Mouse (Mus musculus) neural tube, embryonic 14.5 days (tissue): ENCODE data around the gene Tmc7. TPM values are rescaled to one million over a fixed set of nuclear protein-coding genes. Genes with fewer than 3 reads are reported as not detected.

Experiments
- ATAC-seq: fragments of 200-750 bp; cut with Nextera tagmentation; 2 replicates; pipeline ENCODE4 v1.8.0; 2017; ENCODE audit warnings: low read depth, mild to moderate bottlenecking, moderate TSS enrichment, moderate library complexity
- H3K27ac ChIP-seq: fragments of 300-500 bp; sonication (generic); 2 replicates; pipeline ENCODE4 v1.5.1; 2014; ENCODE audit warnings: low read depth, mild to moderate bottlenecking, control low read depth, low read length, moderate library complexity, mixed read lengths
- H3K27me3 ChIP-seq: fragments of 300-500 bp; sonication (generic); 2 replicates; pipeline ENCODE4 v1.6.1; 2014; ENCODE audit warnings: low read length; ENCODE audit not compliant: control insufficient read depth, insufficient read depth
- H3K36me3 ChIP-seq: fragments of 300-500 bp; sonication (generic); 2 replicates; pipeline ENCODE4 v1.6.1; 2014; ENCODE audit warnings: low read length, mixed read lengths; ENCODE audit not compliant: control insufficient read depth, insufficient read depth
- H3K4me1 ChIP-seq: fragments of 300-500 bp; sonication (generic); 2 replicates; pipeline ENCODE4 v1.6.1; 2014; ENCODE audit warnings: low read length; ENCODE audit not compliant: control insufficient read depth, insufficient read depth
- H3K4me2 ChIP-seq: fragments of 300-500 bp; sonication (generic); 2 replicates; pipeline ENCODE4 v1.6.1; 2014; ENCODE audit warnings: mild to moderate bottlenecking, low read depth, low read length, control low read depth
- H3K4me3 ChIP-seq: fragments of 300-500 bp; sonication (generic); 2 replicates; pipeline ENCODE4 v1.5.1; 2014; ENCODE audit warnings: low read depth, low read length, control low read depth, mixed read lengths
- H3K9ac ChIP-seq: fragments of 300-500 bp; sonication (generic); replicated peaks from 2 replicates; pipeline ENCODE4 v1.6.1; 2014; ENCODE audit warnings: low read depth, mild to moderate bottlenecking, control low read depth, low read length, mixed read lengths
- H3K9me3 ChIP-seq: fragments of 300-500 bp; sonication (generic); 2 replicates; pipeline ENCODE4 v1.6.1; 2016; ENCODE audit warnings: low read length; ENCODE audit not compliant: control insufficient read depth
- WGBS: fragments of 180-500 bp; shearing (Covaris S2); extraction: QIAGEN DNeasy Blood & Tissue Kit; methylation state at CpG from one replicate; pipeline ENCODE4 v1.1.7; 2014; 5-methylcytosine and 5-hydroxymethylcytosine counted together
- polyA plus RNA-seq: library from polyadenylated mRNA; unstranded; fragments of >200 nt; fragmentation: Nextera tagmentation; extraction: Ambion mirVana; gene quantifications from 2 replicates; pipeline ENCODE4 v1.2.1, GENCODE M21; 2014

Gene Tmc7
- polyA plus RNA-seq, 1 experiment from 2014 or later = 7.7 TPM

- WGBS = 90% methylated on average over 4 of the region's 4 CpGs
- Histone ChIP-seq H3K4me1 (no peaks in the 10 kb centered on the region), H3K27ac (no peak overlapping the region), H3K27me3 (no peaks in the 10 kb centered on the region), H3K9ac (no peak overlapping the region), H3K9me3 (no peaks in the 10 kb centered on the region), H3K4me3 (no peak overlapping the region), H3K36me3 (no peaks in the 10 kb centered on the region), H3K4me2 (no peak overlapping the region)
- no peak for ATAC-seq
Measured at GRCm38 (mm10) chr7:118611185-118611749, 26.7 kb upstream of the Tmc7 start.

DNA sequence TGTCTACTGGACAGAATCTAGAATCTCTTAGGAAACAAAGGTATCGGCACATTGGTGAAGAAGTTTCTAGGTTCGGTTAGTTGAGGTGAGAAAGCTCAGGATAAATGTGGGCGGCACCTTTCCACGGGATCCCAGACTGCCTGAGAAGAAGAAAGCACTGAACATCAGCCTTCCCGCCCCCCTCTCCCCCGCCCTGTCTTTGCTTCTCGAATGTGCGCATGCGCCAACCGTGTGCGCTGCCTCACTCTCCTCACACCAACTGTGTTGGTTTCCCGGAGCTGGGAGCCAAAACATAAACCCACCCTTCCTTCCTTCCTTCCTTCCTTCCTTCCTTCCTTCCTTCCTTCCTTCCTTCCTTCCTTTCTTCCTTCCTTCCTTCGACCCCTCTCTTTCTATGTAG is 26.2 kb upstream of the Tmc7 start:
- H3K4me3 ChIP-seq = no peak overlapping the region
- no peak overlapping the region for H3K4me2 ChIP-seq
- no peaks in the 10 kb centered on the region for H3K36me3 ChIP-seq
- no peak for ATAC-seq
- WGBS = 90% methylated on average over 13 of the region's 13 CpGs
- H3K4me1 ChIP-seq = no peaks in the 10 kb centered on the region
- no peaks in the 10 kb centered on the region for H3K27me3 ChIP-seq
- H3K9me3 ChIP-seq = no peaks in the 10 kb centered on the region
- no peak overlapping the region for H3K9ac ChIP-seq
- no peak overlapping the region for H3K27ac ChIP-seq

GRCm38 (mm10) chr7:118609815-118610214 is 25.3 kb upstream of the Tmc7 start:
- 96% methylated on average over 7 of the region's 7 CpGs for WGBS
- H3K9ac ChIP-seq = no peak overlapping the region
- no peaks in the 10 kb centered on the region for H3K4me1 ChIP-seq
- no peak overlapping the region for H3K27ac ChIP-seq
- no peaks in the 10 kb centered on the region for H3K36me3 ChIP-seq
- ATAC-seq = no peak
- H3K9me3 ChIP-seq = no peaks in the 10 kb centered on the region
- H3K27me3 ChIP-seq = no peaks in the 10 kb centered on the region
- H3K4me2 ChIP-seq = no peak overlapping the region
- no peak overlapping the region for H3K4me3 ChIP-seq

DNA sequence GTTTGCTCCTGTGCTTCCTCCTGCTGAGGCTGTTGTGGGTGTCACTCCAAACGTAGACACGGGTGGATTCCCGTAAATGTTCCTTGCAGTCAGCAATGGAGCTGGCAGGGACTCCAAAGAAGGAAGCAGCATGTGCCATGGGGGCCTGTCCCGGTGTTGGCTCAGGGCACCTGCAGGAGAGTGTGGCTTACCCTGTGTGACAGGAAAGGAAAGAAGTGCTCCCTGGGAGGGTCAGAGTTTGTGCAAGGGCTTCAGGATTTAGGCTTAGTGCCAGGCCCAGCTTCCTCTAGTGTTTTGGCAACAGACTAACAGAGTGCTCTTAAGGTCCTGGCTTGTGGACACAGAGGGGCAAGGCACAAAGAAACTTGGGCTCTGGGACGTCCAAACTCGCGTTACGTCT is 20.3 kb upstream of the Tmc7 start:
- Histone ChIP-seq H3K27ac (no peak overlapping the region), H3K9ac (no peak overlapping the region), H3K36me3 (no peaks in the 10 kb centered on the region), H3K4me3 (no peak overlapping the region), H3K9me3 (no peaks in the 10 kb centered on the region), H3K27me3 (no peaks in the 10 kb centered on the region), H3K4me1 (no peaks in the 10 kb centered on the region), H3K4me2 (no peak overlapping the region)
- no peak for ATAC-seq
- WGBS = 84% methylated on average over 8 of the region's 8 CpGs

DNA sequence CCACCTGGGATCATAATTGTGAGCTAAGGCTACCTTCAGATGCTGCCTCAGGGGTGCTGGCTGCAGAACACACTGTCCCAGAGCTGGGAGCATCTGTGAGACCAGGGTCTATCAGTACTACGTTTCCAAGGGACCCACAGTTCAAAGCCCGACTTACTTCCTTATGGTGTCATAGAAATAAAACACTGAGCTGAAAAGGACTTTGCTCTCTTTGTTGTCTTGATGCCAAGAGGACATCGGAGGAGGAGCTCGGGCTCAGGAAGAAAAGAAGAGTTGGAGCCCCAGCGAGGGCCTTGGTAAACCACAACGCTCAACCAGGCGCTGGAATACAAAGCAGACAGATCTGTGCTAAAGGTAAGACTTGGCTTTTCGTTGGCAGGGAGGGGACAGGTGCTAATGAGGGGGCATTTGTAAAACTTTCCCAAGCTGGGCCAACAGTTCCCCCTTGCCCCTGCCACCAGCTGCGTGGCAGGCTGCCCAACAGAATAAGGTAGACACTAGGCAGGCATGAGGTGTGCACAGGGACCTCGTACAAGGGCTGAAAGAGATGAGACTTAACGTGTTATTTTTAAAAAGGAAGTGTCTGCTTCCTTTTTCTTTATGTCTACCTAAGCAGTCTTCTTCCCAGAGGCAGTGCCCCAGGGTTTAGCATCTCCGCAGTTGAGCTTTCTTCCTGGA is 15.6 kb upstream of the Tmc7 start:
- H3K9ac ChIP-seq = no peak overlapping the region
- WGBS = 66% methylated on average over 12 of the region's 12 CpGs

GRCm38 (mm10) chr7:118597201-118597600 is 12.7 kb upstream of the Tmc7 start, which contains the start of gene Tmc5:
Gene Tmc5, plus strand, starts transcription at chr7:118597297.
- no peak within 1 kb of the TSS for H3K27ac ChIP-seq
- peak within 1 kb of the TSS; percentile 20; the same call in 1 of the 2 replicates for H3K4me3 ChIP-seq
- peak within 1 kb of the TSS; percentile 29; the same call in 1 of the 2 replicates for H3K9ac ChIP-seq
- H3K4me2 ChIP-seq = peak within 1 kb of the TSS; percentile 51
- 0 out of 2 replicates have a peak, but pooled peaks cover 2% of the 10 kb centered on the region for H3K27me3 ChIP-seq
- H3K9me3 ChIP-seq = no peaks in the 10 kb centered on the region
- peaks cover 14% of the 10 kb centered on the region for H3K4me1 ChIP-seq
- no peaks in the 10 kb centered on the region for H3K36me3 ChIP-seq
- WGBS = 3% methylated on average over 23 of the region's 23 CpGs
- no peak for ATAC-seq

More for the DNA sequence above, 15.6 kb upstream of the Tmc7 start:
- Histone ChIP-seq H3K4me1 (peaks cover 6% of the 10 kb centered on the region; the same call in 1 of the 2 replicates), H3K4me2 (no peak overlapping the region), H3K36me3 (no peaks in the 10 kb centered on the region), H3K4me3 (no peak overlapping the region), H3K27me3 (0 out of 2 replicates have a peak, but pooled peaks cover 2% of the 10 kb centered on the region), H3K27ac (no peak overlapping the region), H3K9me3 (no peaks in the 10 kb centered on the region)
- ATAC-seq = no peak

GRCm38 (mm10) chr7:118596271-118596670 is 11.7 kb upstream of the Tmc7 start:
- no peak for ATAC-seq
- Histone ChIP-seq H3K27me3 (0 out of 2 replicates have a peak, but pooled peaks cover 2% of the 10 kb centered on the region), H3K4me3 (no peak overlapping the region), H3K9ac (no peak overlapping the region), H3K4me2 (no peak overlapping the region), H3K36me3 (no peaks in the 10 kb centered on the region), H3K9me3 (no peaks in the 10 kb centered on the region), H3K4me1 (peaks cover 14% of the 10 kb centered on the region), H3K27ac (no peak overlapping the region)
- WGBS = 75% methylated on average over 11 of the region's 11 CpGs

DNA sequence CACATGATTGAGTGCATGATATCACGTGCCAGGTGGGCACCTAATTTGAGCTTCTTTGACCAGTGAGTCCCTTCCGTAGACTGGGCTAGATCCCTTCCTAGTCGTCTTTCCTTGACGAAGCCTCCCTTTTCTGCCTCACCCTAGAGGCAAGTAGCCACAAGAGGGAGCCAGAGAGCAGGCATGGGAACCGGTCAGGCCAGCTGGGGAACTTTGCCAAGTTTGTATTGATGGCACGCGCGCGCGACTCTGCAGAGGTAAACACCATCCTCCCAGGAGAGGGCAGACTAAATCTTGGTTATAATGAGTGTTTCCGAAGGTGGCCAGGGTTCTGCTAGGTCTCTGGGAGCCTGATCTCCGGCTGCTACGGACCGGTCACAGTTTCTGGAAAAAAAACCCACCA is 10.7 kb upstream of the Tmc7 start:
- H3K9ac ChIP-seq = no peak overlapping the region
- ATAC-seq = peak; percentile 23; the same call in 1 of the 2 replicates
- peaks cover 14% of the 10 kb centered on the region for H3K4me1 ChIP-seq

DNA sequence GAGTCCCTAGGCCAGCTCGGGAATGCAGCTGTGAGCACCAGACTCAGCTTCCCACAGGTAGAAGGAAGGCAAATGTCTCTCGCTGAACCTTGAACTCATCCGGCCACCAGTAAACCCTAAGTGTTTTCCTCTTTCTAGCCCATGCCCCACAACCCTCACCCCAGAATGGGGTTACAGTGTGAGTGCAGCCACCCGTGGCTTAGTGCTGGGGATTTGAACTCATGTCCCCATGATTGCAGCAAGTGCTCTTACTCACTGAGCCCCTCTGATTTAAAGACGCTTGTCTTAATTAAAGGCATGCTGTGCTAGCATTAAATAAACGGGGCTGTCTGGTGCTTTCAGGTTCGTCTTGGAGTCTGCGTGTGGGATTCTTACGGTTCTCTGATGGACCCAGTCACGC is 10.1 kb upstream of the Tmc7 start:
- H3K4me1 ChIP-seq = peaks cover 14% of the 10 kb centered on the region

More for the DNA sequence above, 10.7 kb upstream of the Tmc7 start:
- 1% methylated on average over 14 of the region's 14 CpGs for WGBS
- Histone ChIP-seq H3K27ac (no peak overlapping the region), H3K4me2 (peak overlapping the region; percentile 9; the same call in 1 of the 2 replicates), H3K4me3 (no peak overlapping the region), H3K9me3 (no peaks in the 10 kb centered on the region), H3K36me3 (no peaks in the 10 kb centered on the region), H3K27me3 (0 out of 2 replicates have a peak, but pooled peaks cover 2% of the 10 kb centered on the region)

More for the DNA sequence above, 10.1 kb upstream of the Tmc7 start:
- no peak overlapping the region for H3K9ac ChIP-seq
- WGBS = 34% methylated on average over 10 of the region's 10 CpGs
- H3K4me3 ChIP-seq = no peak overlapping the region
- H3K36me3 ChIP-seq = no peaks in the 10 kb centered on the region
- ATAC-seq = no peak; the same call in 1 of the 2 replicates
- no peaks in the 10 kb centered on the region for H3K9me3 ChIP-seq
- peak overlapping the region; percentile 69 for H3K27ac ChIP-seq
- H3K27me3 ChIP-seq = 0 out of 2 replicates have a peak, but pooled peaks cover 2% of the 10 kb centered on the region
- no peak overlapping the region; the same call in 1 of the 2 replicates for H3K4me2 ChIP-seq
